Mouse (Mus musculus) ES-E14 (cell line): Measurements from ENCODE around the gene H2-T3.

ENCODE experiments used
- CHD2 ChIP-seq: IDR thresholded peaks from 2 replicates; pipeline ENCODE4 v1.6.1; 2014; ENCODE audit warnings: mild to moderate bottlenecking, low read depth, low read length, inconsistent platforms
- HCFC1 ChIP-seq: IDR thresholded peaks from 2 replicates; pipeline ENCODE4 v1.6.1; 2012; ENCODE audit warnings: low read length, inconsistent platforms, borderline replicate concordance; ENCODE audit not compliant: insufficient read depth
- MAFK ChIP-seq: IDR thresholded peaks from 2 replicates; pipeline ENCODE4 v1.6.1; 2014; ENCODE audit warnings: mild to moderate bottlenecking, low read depth, low read length, inconsistent platforms; ENCODE audit not compliant: insufficient read depth
- ZC3H11A ChIP-seq: IDR thresholded peaks from 2 replicates; pipeline ENCODE4 v1.6.1; 2012; ENCODE audit warnings: low read depth, mild to moderate bottlenecking, inconsistent platforms, low read length, borderline replicate concordance
- ZNF384 ChIP-seq: IDR thresholded peaks from 2 replicates; pipeline ENCODE4 v1.6.1; 2012; ENCODE audit warnings: low read depth, low read length, inconsistent platforms

GRCm38 (mm10) chr17:36205862-36206261, 15.8 kb upstream of the H2-T3 start:
- TF ChIP-seq MAFK (no peak), HCFC1 (no peak), ZC3H11A (no peak), CHD2 (no peak), ZNF384 (no peak)
